Comparison of ENCODE assay signal across 10 mouse cellular contexts in the genomic region with DNA sequence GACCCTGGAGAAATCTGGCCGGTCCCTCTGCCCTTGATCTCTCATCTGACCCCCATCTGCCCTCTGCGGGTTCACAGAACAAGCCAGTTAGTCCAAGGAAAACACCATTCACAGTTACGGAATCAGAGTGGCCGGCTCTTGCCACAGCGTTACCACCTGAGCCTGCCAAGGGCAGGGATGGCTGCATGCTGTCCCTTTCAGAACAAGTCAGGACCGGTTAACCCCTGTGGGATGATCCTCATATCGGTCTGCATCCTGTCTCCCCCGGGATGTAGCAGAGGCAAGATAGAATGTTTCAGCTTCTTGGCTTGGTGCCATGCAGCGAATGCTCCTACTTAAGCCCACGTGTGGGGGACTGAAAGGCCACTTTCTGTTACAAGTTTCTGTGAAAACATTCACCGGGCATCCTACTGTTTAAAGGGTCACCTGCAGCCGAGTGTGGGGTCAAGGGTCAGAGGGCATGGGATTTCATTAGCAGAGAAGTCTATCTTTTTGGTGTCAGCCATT. TPM values are rescaled to one million over a fixed set of nuclear protein-coding genes. Genes with fewer than 3 reads are reported as not detected.
A peak's percentile ranks its signal among the peaks of the same experiment; 100 is the strongest.
DNase-seq lines count a peak whose midpoint lies in the region; ATAC-seq and TF ChIP-seq lines count a peak whose summit lies in the region.
"Had no signal": no experiment of that assay in that cellular context is flagged by ENCODE, and none has a peak within 500 bp of the region (broad histone marks: within the 10 kb centered on the region; RNA-seq: fewer than 3 reads in every experiment).

No protein-coding gene starts in this region.

- no peaks in the 10 kb centered on the region; the same call in 1 of the 2 replicates for H3K36me3 ChIP-seq in stomach, embryonic 14.5 days (ENCODE audit: control insufficient read depth, insufficient read depth, low read length)
- no peaks in the 10 kb centered on the region for H3K36me3 ChIP-seq in stomach, postnatal 0 days (ENCODE audit: control insufficient read depth, insufficient read depth, low read length)
- no peaks in the 10 kb centered on the region for H3K36me3 ChIP-seq in hindbrain, embryonic 14.5 days (replicated peaks; ENCODE audit: control insufficient read depth, insufficient read depth)
- no peaks in the 10 kb centered on the region for H3K36me3 ChIP-seq in limb, embryonic 13.5 days
- H3K36me3 ChIP-seq: neural tube, embryonic 12.5 days had no signal

- H3K9ac ChIP-seq in stomach, embryonic 14.5 days (replicated peaks; ENCODE audit: low read depth, low read length), result no peak overlapping the region; the same call in 1 of the 2 replicates
- no peak overlapping the region for H3K9ac ChIP-seq in stomach, postnatal 0 days (ENCODE audit: low read length)
- no peak overlapping the region for H3K9ac ChIP-seq in hindbrain, embryonic 14.5 days
- H3K9ac ChIP-seq in limb, embryonic 13.5 days, result no peak overlapping the region
- H3K9ac ChIP-seq: neural tube, embryonic 12.5 days had no signal

- no peak for DNase-seq in stomach, postnatal 0 days (ENCODE audit: low spot score)
- peak; percentile 57 for DNase-seq in hindbrain, embryonic 14.5 days (ENCODE audit: low spot score)
- peak; percentile 63 for DNase-seq in yolk sac, embryonic 10.5 days (ENCODE audit: low spot score)
- DNase-seq in gastrocnemius, adult 8-10 months (ENCODE audit: low spot score in 2 of 2), result no peak
- no peak for DNase-seq in adipocyte (ENCODE audit: low spot score)

- no peak for TF ChIP-seq EP300 in stomach, postnatal 0 days (optimal IDR thresholded peaks at IDR 0.05)

- no peaks in the 10 kb centered on the region for H3K9me3 ChIP-seq in stomach, embryonic 14.5 days (ENCODE audit: control insufficient read depth, low read depth, low read length)
- H3K9me3 ChIP-seq in stomach, postnatal 0 days (ENCODE audit: control insufficient read depth, low read length), result no peaks in the 10 kb centered on the region
- H3K9me3 ChIP-seq in hindbrain, embryonic 14.5 days (ENCODE audit: control insufficient read depth, low read length), result no peaks in the 10 kb centered on the region
- no peaks in the 10 kb centered on the region for H3K9me3 ChIP-seq in limb, embryonic 13.5 days
- H3K9me3 ChIP-seq: neural tube, embryonic 12.5 days had no signal

- peaks cover 15% of the 10 kb centered on the region; the same call in 1 of the 2 replicates for H3K4me1 ChIP-seq in stomach, embryonic 14.5 days (ENCODE audit: control insufficient read depth, insufficient read depth, low read length)
- no peaks in the 10 kb centered on the region for H3K4me1 ChIP-seq in stomach, postnatal 0 days (replicated peaks; ENCODE audit: control insufficient read depth, insufficient read depth)
- H3K4me1 ChIP-seq in hindbrain, embryonic 14.5 days (replicated peaks; ENCODE audit: control insufficient read depth, insufficient read depth, low read length), result peaks cover 7% of the 10 kb centered on the region; the same call in 1 of the 2 replicates
- H3K4me1 ChIP-seq in limb, embryonic 13.5 days, result peaks cover 43% of the 10 kb centered on the region

- H3K4me3 ChIP-seq in stomach, embryonic 14.5 days (ENCODE audit: low read depth, low read length), result peak overlapping the region; percentile 73
- H3K4me3 ChIP-seq in stomach, postnatal 0 days (ENCODE audit: low read depth, low read length), result no peak overlapping the region
- H3K4me3 ChIP-seq in hindbrain, embryonic 14.5 days (replicated peaks; ENCODE audit: low read length), result no peak overlapping the region
- H3K4me3 ChIP-seq in limb, embryonic 13.5 days, result no peak overlapping the region
- H3K4me3 ChIP-seq: neural tube, embryonic 12.5 days had no signal

- 7% methylated on average over 12 of the region's 12 CpGs for WGBS in stomach, embryonic 14.5 days
- 15% methylated on average over 12 of the region's 12 CpGs for WGBS in stomach, postnatal 0 days
- 6% methylated on average over 12 of the region's 12 CpGs for WGBS in hindbrain, embryonic 14.5 days
- WGBS in limb, embryonic 13.5 days, result 16% methylated on average over 12 of the region's 12 CpGs

- H3K27me3 ChIP-seq in stomach, embryonic 14.5 days (ENCODE audit: control insufficient read depth, insufficient read depth, low read length), result peaks cover 8% of the 10 kb centered on the region; the same call in 1 of the 2 replicates
- peaks cover 3% of the 10 kb centered on the region; the same call in 1 of the 2 replicates for H3K27me3 ChIP-seq in stomach, postnatal 0 days (ENCODE audit: control insufficient read depth, insufficient read depth, low read length)
- H3K27me3 ChIP-seq in hindbrain, embryonic 14.5 days (ENCODE audit: control insufficient read depth, insufficient read depth, low read length), result peaks cover 59% of the 10 kb centered on the region
- H3K27me3 ChIP-seq in limb, embryonic 13.5 days, result peaks cover 53% of the 10 kb centered on the region

- H3K4me2 ChIP-seq in stomach, embryonic 14.5 days (replicated peaks; ENCODE audit: low read depth, low read length), result peak overlapping the region; percentile 86
- H3K4me2 ChIP-seq in stomach, postnatal 0 days (replicated peaks; ENCODE audit: low read depth), result no peak overlapping the region; the same call in 1 of the 2 replicates
- H3K4me2 ChIP-seq in hindbrain, embryonic 14.5 days (replicated peaks), result 0 out of 2 replicates have a peak overlapping the region, but pooled peaks have one; percentile 95
- peak overlapping the region; percentile 97 for H3K4me2 ChIP-seq in limb, embryonic 13.5 days (replicated peaks)

- H3K27ac ChIP-seq in stomach, embryonic 14.5 days (ENCODE audit: low read length), result peak overlapping the region; percentile 55; the same call in 1 of the 2 replicates
- H3K27ac ChIP-seq in stomach, postnatal 0 days (replicated peaks), result no peak overlapping the region
- H3K27ac ChIP-seq in hindbrain, embryonic 14.5 days, result no peak overlapping the region
- no peak overlapping the region for H3K27ac ChIP-seq in limb, embryonic 13.5 days
- H3K27ac ChIP-seq: neural tube, embryonic 12.5 days had no signal

- no peak for TF ChIP-seq CTCF in stomach, postnatal 0 days (IDR thresholded peaks at IDR 0.05; ENCODE audit: low read depth)

- no peak for ATAC-seq in stomach, embryonic 14.5 days (ENCODE audit: insufficient number of reproducible peaks, insufficient read depth, low FRiP score, low read depth)
- ATAC-seq in stomach, postnatal 0 days (ENCODE audit: low FRiP score, low TSS enrichment), result no peak
- ATAC-seq in hindbrain, embryonic 14.5 days (ENCODE audit: low FRiP score), result no peak
- no peak for ATAC-seq in limb, embryonic 13.5 days (ENCODE audit: low FRiP score, low read depth)
- no peak for ATAC-seq in monocyte, adult 5-6 weeks (replicated peaks; ENCODE audit: insufficient number of reproducible peaks, low FRiP score, low TSS enrichment, poor library complexity, severe bottlenecking)

RNA-seq across cellular contexts. Expression of a gene that starts 2.8 kb away (rescaled TPM):
- polyA plus RNA-seq in stomach, embryonic 14.5 days (2014; fragmentation: Nextera tagmentation; extraction: Ambion mirVana), result 8.5 and 8.8 TPM in 2 replicates
- 1.6 and 1.8 TPM in 2 replicates for polyA plus RNA-seq in stomach, postnatal 0 days (2015; fragmentation: Nextera tagmentation; extraction: Ambion mirVana)
- polyA plus RNA-seq in hindbrain, embryonic 14.5 days (2014; fragmentation: Nextera tagmentation; extraction: Ambion mirVana), result 3.0 and 3.1 TPM in 2 replicates
- 0.70 and 1.0 TPM in 2 replicates for polyA plus RNA-seq in limb, embryonic 13.5 days (2015; fragmentation: Nextera tagmentation; extraction: Ambion mirVana)
- 1 to 10 TPM; 1.6 to 2.3 (median 1.7) TPM for total RNA-seq in gastrocnemius, adult 8-10 months (2022)
- not detected in 3 replicates for total RNA-seq in monocyte, adult 5-6 weeks (2017)
- total RNA-seq: hematopoietic stem cell, adult 5-6 weeks had no signal

Comparison
In these comparisons a context has a peak if more than half of its experiments do, and no peak if none do; other contexts are left out.
1. DNase-seq: peak in hindbrain, embryonic 14.5 days (single experiment) and yolk sac, embryonic 10.5 days (single experiment); none in stomach, postnatal 0 days (single experiment), gastrocnemius, adult 8-10 months (0 of 2) and adipocyte (single experiment).